Mouse (Mus musculus) frontal cortex, postnatal 36 days (tissue): ENCODE measurements around the gene Mrps9.
A peak's percentile ranks its signal among the peaks of the same experiment; 100 is the strongest.
"Not testable (repeated sequence)": the region's sequence is repeated elsewhere in the genome, so short reads cannot be mapped to it uniquely, and the experiment has no call there.

Source experiments
- DNase-seq, 2 experiments: peaks; one replicate each; pipeline ENCODE4 v3.0.0; 2022; ENCODE audit warnings: low spot score in 2 of 2

The Mrps9 gene

DNA sequence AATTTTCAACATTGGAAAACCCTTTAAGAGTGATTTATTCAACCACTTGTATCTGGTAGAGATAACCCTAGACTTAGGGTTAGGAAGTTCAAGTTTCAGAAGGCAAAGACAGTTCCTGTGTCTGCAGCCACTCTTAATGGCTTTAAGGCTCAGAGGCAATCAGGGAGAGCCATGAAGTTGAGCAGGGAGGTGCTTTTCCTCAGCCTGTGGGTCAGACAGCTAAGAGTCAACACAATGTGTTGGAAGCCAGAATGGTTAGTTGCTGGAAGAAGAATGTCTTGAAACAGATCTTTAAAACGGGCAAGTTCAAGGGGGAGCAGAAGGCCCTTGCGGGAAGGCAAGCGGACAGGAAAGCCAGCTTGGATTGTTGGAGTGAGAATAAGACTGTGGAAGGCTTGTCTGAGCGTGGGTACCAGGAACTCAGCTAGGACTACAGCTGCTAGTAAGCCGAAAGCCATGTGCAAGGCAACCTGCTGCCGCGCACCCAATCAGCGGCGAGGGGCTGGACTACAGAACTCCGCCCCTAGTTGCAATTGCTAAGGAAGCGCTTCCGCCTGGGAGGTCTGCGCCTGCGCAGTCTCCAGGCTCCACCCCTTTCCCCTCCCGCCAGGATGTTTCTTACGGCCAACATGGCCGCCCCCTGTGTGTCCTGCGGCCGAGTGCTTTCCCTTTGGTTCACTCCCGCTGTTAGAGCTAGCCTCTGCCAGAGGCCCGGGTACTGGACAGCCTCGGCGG lies at the start of gene Mrps9:
Mrps9 (plus strand) TSS at position 571 of the 735 bp plus-strand sequence.
- peak; percentile 97 for DNase-seq

GRCm38 (mm10) chr1:42813301-42813845 lies 37.7 kb upstream of the Mrps9 start:
- DNase-seq: no peak

DNA sequence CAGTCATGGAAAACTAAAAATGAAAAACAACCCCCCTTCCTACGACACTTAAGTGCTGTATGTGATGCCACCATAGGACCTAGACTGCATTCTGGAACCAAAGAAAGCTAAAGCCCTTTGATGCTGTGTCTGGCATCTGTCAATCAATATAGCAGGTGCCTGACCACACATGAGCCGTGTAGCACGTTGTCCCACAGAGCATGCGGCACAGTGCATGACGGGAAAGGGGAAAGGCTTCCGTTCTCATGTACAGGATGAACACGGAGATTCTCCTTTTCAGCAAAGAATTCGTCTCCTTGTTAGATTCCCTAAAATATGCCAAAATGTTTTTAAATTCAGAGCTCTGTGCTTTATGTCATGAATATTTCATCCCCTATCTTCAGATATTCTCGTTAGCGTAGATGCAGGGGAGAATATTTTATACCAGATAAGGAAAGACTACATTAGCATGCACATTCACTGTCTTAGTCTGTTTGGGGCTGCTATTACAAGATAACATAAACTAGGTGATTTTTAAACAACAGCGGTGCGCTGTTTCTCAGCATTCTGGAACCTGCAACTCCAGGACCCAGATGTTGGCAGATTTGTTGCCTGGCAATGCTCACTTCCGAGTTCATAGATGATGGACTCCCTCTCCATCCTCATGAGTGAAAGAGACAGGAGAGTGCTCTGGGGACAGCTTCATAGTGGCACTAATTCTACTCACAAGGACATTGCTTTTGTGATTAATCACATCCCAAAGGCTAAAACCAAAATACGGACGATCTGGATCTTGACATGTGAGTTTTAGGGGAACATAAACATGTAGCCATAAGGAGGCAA lies 36.0 kb upstream of the Mrps9 start:
- peak; percentile 6 to 13 for DNase-seq

GRCm38 (mm10) chr1:42851398-42851767 lies 350 bp downstream of the Mrps9 start:
- DNase-seq: no peak

DNA sequence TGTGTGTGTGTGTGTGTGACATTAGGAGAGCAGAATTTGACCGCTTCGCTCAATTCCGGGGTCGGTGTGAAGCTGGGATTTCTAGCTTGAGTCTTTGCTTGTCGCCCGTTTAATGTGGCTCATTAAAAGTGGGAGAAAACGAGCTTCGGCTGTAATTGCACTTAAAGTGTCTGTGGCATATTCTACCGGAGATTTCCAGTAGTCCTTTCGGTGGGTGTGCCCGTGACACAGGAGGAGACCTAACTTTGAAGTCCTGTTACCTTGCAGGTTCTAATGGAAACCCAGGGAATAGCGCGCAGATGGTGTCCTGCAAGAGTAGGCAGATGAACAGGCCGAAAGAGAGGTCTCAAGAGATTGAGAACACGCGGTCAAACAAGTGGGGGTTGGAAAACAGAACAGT lies 777 bp downstream of the Mrps9 start:
- DNase-seq: no peak

DNA sequence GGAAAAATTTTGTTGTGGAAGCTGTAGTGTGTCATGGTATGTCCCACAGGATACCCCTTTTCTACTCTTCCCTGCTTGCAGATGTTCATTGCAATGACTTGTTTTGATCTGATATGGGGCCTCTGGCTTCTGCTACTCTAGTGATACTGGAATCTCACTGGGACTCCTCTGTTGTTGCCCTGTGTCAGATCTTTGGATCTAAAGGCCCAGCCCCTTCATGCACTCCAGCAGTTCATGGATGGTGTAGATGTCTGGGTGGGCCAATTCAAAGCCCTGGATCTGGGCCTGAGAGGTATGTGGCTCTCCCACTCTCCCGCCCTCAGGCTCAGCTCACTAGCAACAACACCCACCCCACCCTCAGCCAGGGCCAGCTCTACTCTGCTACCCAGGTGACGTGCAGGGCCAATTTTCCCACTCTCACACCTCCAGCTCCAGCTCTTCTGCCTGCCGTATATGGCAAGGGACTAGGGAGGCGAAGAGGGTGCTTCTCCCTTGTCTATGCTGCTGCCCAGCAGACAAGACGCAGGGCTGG lies 13.8 kb downstream of the Mrps9 start:
- DNase-seq: no peak

- DNase-seq: no peak
These were observed 14.4 kb downstream of the Mrps9 start for GRCm38 (mm10) chr1:42865336-42865939.

DNA sequence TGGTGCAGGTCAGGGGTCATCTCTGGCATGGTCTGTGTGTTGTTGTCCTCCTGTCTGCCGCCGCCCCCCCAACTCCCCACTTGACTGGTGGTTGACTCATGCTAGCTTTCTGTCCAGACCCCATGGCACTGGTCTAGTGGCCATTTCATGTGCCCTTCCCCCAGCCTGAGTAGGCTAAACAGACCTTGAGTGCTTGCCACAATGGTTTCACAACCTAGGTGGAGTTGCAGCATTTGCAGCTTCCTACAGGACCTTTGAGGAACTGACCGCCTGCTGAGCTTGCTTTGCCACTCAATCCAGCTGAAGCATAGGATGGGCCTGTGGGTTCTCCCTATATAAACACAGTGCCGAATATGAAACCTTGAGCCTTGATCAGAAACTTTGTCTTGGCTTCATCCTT lies 15.0 kb downstream of the Mrps9 start:
- no peak for DNase-seq

- DNase-seq: no peak
These were observed 16.2 kb downstream of the Mrps9 start for GRCm38 (mm10) chr1:42867188-42867587.

GRCm38 (mm10) chr1:42874174-42874573 lies 23.1 kb downstream of the Mrps9 start:
- DNase-seq: peak; percentile 31 to 82

DNA sequence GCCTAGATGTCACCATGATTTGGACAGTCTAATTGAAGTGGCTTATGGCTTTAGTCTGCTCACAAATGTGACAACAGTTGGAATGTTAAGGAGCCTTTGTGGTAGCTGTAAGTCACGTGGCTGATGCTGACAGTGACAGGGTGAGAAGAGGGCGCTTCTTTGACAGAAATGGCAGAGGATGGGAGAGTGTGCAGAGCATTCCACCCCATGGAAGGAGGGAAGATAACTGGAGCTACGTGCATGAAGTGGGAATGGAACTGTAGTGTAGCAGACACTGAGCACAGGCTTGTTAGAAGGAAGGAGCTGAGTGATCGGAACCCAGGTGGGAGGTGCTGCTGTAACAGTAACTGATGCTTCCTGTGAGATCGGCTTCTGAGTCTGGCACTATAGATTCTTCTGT lies 24.2 kb downstream of the Mrps9 start:
- no peak for DNase-seq

- no peak for DNase-seq
These were observed 25.5 kb downstream of the Mrps9 start for GRCm38 (mm10) chr1:42876463-42877093.

GRCm38 (mm10) chr1:42877264-42877663 lies 26.2 kb downstream of the Mrps9 start:
- DNase-seq: no peak

DNA sequence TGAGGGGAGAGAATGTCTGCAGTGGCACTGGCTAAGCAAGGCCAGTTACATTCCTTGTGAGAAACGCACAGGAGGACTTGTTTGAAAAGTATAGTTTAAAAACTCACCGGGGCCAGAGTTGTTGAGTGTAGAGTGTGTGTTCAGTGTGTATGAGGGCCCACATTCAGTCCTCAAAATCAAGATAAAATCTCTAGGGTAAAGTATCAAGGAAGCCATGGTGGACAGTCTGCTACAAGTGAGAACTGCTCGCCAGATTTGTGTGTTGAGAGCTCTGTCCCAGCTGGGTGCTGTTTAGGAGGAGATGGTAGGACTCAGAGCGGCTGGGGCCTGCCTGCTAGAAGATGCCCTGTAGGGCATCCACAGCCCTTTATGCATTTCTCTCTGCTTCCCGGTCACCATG lies 27.8 kb downstream of the Mrps9 start:
- DNase-seq: no peak

- DNase-seq: no peak
These were observed 31.2 kb downstream of the Mrps9 start for GRCm38 (mm10) chr1:42882258-42882657.

GRCm38 (mm10) chr1:42883418-42883817 lies 32.4 kb downstream of the Mrps9 start:
- not testable (repeated sequence) for DNase-seq

DNA sequence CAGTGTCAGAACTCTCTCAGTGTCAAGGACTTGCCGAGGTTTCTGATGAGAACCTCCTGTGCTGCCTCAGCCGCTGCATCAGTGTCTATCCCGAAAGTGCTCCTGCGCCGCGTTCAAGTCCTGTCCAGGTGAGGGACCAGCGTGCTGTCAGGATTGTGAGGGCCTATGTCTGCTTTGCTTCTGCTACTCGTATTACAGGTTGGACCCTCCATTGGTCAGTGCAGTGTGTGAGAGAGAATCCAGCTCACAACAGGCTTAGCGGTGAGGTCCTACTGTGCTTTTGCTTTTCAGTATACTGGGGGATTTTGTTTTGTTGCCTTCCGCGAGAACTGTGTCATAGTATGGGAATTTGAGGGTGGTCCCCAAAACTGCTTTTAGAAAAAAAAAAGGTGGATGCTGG lies 36.8 kb downstream of the Mrps9 start:
- no peak for DNase-seq

- DNase-seq: no peak
These were observed 37.7 kb downstream of the Mrps9 start for GRCm38 (mm10) chr1:42888541-42889349.

- no peak for DNase-seq
These were observed 38.4 kb downstream of the Mrps9 start for GRCm38 (mm10) chr1:42889421-42889887.

DNA sequence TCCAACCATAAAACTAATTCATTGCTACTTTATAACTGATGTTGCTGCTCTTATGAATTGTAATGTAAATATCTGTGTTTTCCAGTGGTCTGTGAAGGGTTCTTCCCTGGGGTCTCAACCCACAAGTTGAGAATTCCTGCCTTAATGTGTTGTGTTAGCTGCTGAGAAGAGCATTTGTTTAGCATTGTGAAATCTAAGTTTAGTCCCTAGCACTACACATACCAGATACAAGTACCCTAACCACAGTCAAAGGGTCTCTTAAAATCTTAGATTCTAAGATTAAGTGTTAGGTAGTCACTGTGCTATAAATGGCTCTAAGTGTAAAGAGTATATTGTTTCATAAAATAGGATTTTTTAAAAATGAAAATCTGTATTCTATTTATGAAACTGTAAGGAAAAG lies 43.7 kb downstream of the Mrps9 start:
- DNase-seq: no peak

GRCm38 (mm10) chr1:42905148-42905547 lies 54.1 kb downstream of the Mrps9 start:
- DNase-seq: no peak
